In the genomic region with DNA sequence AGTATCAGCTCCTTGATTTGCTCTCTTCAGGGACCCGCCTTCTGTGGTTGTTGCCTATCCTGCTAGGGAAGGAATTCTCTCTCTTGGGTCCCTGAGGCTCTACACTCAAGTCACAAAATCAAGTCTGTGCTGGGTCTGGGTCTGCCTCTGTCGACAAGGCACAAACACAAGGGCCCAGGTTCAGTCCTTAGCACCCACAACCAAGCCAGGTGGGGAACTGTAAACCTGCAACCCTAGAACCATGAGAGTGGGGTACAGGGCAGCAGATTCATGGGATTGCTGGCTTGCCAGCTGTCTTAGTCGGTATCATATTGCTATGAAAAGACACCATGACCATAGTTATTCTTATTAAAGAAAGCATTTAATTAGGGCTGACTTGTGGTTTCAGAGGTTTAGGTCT, we compare ENCODE assay signal across 25 mouse cellular contexts.
"Had no signal": no experiment of that assay in that cellular context is flagged by ENCODE, and none has a peak within 500 bp of the region (broad histone marks: within the 10 kb centered on the region; RNA-seq: fewer than 3 reads in every experiment).

No protein-coding gene starts in this region.

- H3K36me3 ChIP-seq: heart, embryonic 15.5 days; hindbrain, embryonic 10.5 days; hindbrain, embryonic 12.5 days; hindbrain, embryonic 15.5 days; limb, embryonic 10.5 days; liver, embryonic 13.5 days had no signal

- H3K4me2 ChIP-seq: heart, embryonic 12.5 days; heart, embryonic 15.5 days; hindbrain, embryonic 12.5 days; hindbrain, embryonic 15.5 days; intestine, embryonic 15.5 days; limb, embryonic 12.5 days; liver, embryonic 11.5 days; liver, embryonic 13.5 days had no signal

- H3K27me3 ChIP-seq: heart, embryonic 12.5 days; heart, embryonic 15.5 days; hindbrain, embryonic 12.5 days; hindbrain, embryonic 15.5 days; intestine, embryonic 15.5 days; limb, embryonic 12.5 days; liver, embryonic 13.5 days had no signal

- H3K27ac ChIP-seq: gastrocnemius, adult 2 months; heart, adult 2 months; heart, embryonic 15.5 days; hindbrain, embryonic 12.5 days; hindbrain, embryonic 15.5 days; intestine, embryonic 15.5 days; layer of hippocampus, adult 2 months; left cerebral cortex, adult 2 months; limb, embryonic 10.5 days; limb, embryonic 12.5 days; liver, embryonic 13.5 days had no signal

- DNase-seq: gastrocnemius, adult 2 months; gastrocnemius, postnatal 10 days; gastrocnemius, postnatal 25 days; heart, adult 2 months; heart, postnatal 4 days; kidney, adult 18-20 months; kidney, adult 8-10 months; kidney, postnatal 10 days; kidney, postnatal 25 days; kidney, postnatal 4 days; liver; liver, embryonic 13.5 days had no signal

- H3K4me1 ChIP-seq: hindbrain, embryonic 15.5 days had no signal

- H3K4me3 ChIP-seq: gastrocnemius, adult 2 months; heart, adult 2 months; heart, embryonic 12.5 days; heart, embryonic 15.5 days; hindbrain, embryonic 10.5 days; hindbrain, embryonic 12.5 days; hindbrain, embryonic 15.5 days; intestine, embryonic 15.5 days; layer of hippocampus, adult 2 months; left cerebral cortex, adult 2 months; limb, embryonic 10.5 days; limb, embryonic 12.5 days; liver, embryonic 13.5 days had no signal

- ATAC-seq: inflammation-experienced regulatory T-cells, adult 6 months; intestine, embryonic 15.5 days; intestine, postnatal 0 days had no signal

- H3K9ac ChIP-seq: heart, embryonic 12.5 days; heart, embryonic 15.5 days; hindbrain, embryonic 12.5 days; hindbrain, embryonic 15.5 days; intestine, embryonic 15.5 days; limb, embryonic 12.5 days; liver, embryonic 13.5 days had no signal

- H3K9me3 ChIP-seq: heart, embryonic 12.5 days; heart, embryonic 15.5 days; hindbrain, embryonic 10.5 days; hindbrain, embryonic 12.5 days; hindbrain, embryonic 15.5 days; intestine, embryonic 15.5 days; limb, embryonic 10.5 days; limb, embryonic 12.5 days; liver, embryonic 13.5 days had no signal
